Mouse (Mus musculus) ES-Bruce4 (cell line): ENCODE measurements around the gene Ugt2b1. TPM values are rescaled to one million over a fixed set of nuclear protein-coding genes. Genes with fewer than 3 reads are reported as not detected.
"Not testable (repeated sequence)": the region's sequence is repeated elsewhere in the genome, so short reads cannot be mapped to it uniquely, and the experiment has no call there.

Experiments
- H3K27ac ChIP-seq: 2 replicates; pipeline ENCODE4 v1.5.1; 2012; ENCODE audit warnings: low read length, inconsistent platforms; ENCODE audit not compliant: insufficient read depth
- H3K27me3 ChIP-seq: 2 replicates; pipeline ENCODE4 v1.6.1; 2012; ENCODE audit warnings: mild to moderate bottlenecking, low read length, inconsistent platforms; ENCODE audit not compliant: control insufficient read depth, poor library complexity, insufficient read depth, severe bottlenecking
- H3K36me3 ChIP-seq: 2 replicates; pipeline ENCODE4 v1.6.1; 2012; ENCODE audit warnings: inconsistent platforms, mild to moderate bottlenecking, low read length, moderate library complexity; ENCODE audit not compliant: control insufficient read depth, poor library complexity, insufficient read depth, severe bottlenecking
- H3K4me1 ChIP-seq: one replicate; pipeline ENCODE4 v1.8.1; 2011; ENCODE audit warnings: low read length; ENCODE audit not compliant: control insufficient read depth, insufficient read depth
- H3K4me3 ChIP-seq: 2 replicates; pipeline ENCODE4 v1.5.1; 2011; ENCODE audit warnings: low read depth, mild to moderate bottlenecking, low read length
- H3K9ac ChIP-seq: 2 replicates; pipeline ENCODE4 v1.6.1; 2012; ENCODE audit warnings: low read depth, mild to moderate bottlenecking, inconsistent platforms; ENCODE audit not compliant: poor library complexity, severe bottlenecking
- H3K9me3 ChIP-seq: replicated peaks from 2 replicates; pipeline ENCODE4 v1.6.1; 2012; ENCODE audit warnings: mild to moderate bottlenecking, low read length, inconsistent platforms; ENCODE audit not compliant: control insufficient read depth, poor library complexity, insufficient read depth, severe bottlenecking
- CTCF ChIP-seq: IDR thresholded peaks from one replicate; pipeline ENCODE4 v1.8.1; 2011; ENCODE audit warnings: low read depth, low read length
- EP300 ChIP-seq: IDR thresholded peaks from 2 replicates; pipeline ENCODE4 v1.6.1; 2011; ENCODE audit warnings: low read depth, low read length; ENCODE audit not compliant: insufficient read depth
- POLR2A ChIP-seq: IDR thresholded peaks from one replicate; pipeline ENCODE4 v1.8.1; 2011; ENCODE audit warnings: low read length; ENCODE audit not compliant: insufficient read depth
- polyA plus RNA-seq: library from polyadenylated mRNA; stranded (reverse); fragments of >200 nt; gene quantifications from 2 replicates; pipeline ENCODE4 v1.2.4, GENCODE M21; 2011; ENCODE audit warnings: low read depth; ENCODE audit not compliant: missing spikeins, insufficient read depth, insufficient read length

The Ugt2b1 gene
- polyA plus RNA-seq: not detected in 2 replicates

DNA sequence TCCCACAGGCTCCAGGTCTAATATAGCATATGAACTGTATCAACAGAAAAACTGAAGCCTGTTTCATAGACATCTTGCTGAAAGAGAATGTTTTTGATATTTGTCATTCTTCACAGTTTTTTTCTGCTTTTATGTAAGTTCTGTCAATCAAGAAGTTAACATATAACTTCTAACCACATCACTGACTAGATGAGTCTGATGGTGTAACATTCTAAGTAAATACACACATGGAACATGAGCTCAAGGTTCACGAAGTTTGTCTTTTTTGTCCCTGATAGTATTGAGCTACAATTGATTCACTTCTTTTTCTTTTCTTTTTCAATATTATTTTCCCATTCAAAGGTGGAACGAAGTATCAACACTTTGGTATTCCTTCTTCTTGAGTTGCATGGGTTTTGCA, at the start of gene Ugt2b1:
TSS of gene Ugt2b1 (minus strand) at position 105 of the 400 bp plus-strand sequence.
- TF ChIP-seq CTCF (no peak), EP300 (no peak), POLR2A (no peak)
- no peaks in the 10 kb centered on the region for H3K4me1 ChIP-seq
- H3K4me3 ChIP-seq: no peak within 1 kb of the TSS
- H3K36me3 ChIP-seq: no peaks in the 10 kb centered on the region
- H3K27ac ChIP-seq: no peak within 1 kb of the TSS
- no peak within 1 kb of the TSS for H3K9ac ChIP-seq
- H3K27me3 ChIP-seq: no peaks in the 10 kb centered on the region
- H3K9me3 ChIP-seq: no peaks in the 10 kb centered on the region

DNA sequence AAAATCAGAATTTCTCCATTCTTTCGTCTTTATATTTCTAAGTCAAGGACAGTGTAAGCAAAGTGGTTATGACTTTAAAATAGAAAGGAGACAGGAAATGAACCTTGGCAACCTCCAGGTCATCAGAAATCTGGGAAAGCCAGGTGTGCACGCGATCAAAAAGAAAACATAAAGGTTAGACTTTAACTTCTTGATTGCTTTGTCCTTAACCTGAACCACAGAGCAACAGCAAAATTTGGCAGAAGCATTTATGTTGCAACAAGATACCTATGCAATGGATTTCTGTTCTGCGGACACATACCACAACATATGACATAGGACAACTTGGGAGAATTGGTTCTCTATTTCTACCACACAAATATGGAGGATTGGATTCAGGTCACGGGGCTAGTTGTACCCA, 40.9 kb upstream of the Ugt2b1 start:
- H3K4me3 ChIP-seq, H3K27me3 ChIP-seq, H3K27ac ChIP-seq, H3K4me1 ChIP-seq, H3K9ac ChIP-seq, H3K9me3 ChIP-seq, H3K36me3 ChIP-seq: not testable (repeated sequence)

DNA sequence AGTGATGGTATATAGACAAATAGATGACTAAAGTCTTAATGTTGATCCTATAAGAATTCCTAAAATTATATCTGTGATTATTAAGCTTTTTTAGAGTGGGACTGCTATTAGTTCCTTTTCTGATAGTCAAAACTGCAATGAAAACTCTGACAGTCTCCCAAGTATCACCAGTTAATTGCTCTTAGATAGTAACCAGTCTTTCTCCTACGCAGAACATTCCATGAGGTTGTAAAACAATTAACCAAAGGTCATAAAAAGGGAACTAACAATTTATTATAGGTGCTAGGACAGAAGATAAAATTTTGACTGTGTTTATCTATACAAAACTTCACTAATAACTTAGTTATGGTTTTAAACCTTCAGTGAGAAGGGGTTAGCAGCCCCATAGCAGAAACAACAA, 36.5 kb upstream of the Ugt2b1 start:
- H3K9ac ChIP-seq, H3K4me1 ChIP-seq, H3K4me3 ChIP-seq, H3K36me3 ChIP-seq, H3K27ac ChIP-seq, H3K27me3 ChIP-seq, H3K9me3 ChIP-seq: not testable (repeated sequence)

DNA sequence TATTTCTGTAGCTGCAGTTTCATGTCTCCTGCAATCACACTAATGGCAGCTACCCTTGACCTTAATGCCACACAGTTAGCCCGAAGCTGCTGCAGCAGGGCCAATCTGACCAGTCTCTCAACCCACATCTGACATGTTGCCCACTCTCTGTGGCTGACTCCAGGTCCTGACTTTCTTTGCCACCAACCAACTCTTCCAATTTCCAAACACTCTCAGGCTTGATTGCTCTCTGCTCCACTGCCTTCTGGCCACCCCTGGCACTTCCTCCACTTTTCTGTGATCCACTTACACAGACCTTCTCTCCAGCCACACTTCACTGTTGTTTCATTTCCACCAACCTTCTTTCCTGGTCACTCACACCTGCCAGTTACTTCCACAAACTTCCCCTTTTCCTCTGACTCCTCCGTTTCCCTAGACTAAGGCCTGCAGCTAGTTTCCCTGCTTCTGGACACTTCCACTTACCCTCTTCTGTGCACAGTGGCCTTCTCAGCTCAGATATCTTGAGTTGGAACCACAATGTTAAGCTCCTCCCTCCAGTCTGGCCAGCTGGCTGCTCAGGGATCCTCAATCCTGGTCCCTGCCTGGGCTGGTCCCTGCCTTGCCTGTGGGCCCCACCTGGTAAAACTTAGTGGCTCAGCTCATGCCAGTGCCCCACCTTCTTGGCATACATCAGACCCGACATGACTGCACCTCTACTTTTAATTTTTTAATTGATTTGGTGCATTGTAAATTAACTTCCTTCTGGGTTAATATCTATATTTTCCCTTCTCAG, 35.4 kb upstream of the Ugt2b1 start:
- H3K4me1 ChIP-seq: no peaks in the 10 kb centered on the region

DNA sequence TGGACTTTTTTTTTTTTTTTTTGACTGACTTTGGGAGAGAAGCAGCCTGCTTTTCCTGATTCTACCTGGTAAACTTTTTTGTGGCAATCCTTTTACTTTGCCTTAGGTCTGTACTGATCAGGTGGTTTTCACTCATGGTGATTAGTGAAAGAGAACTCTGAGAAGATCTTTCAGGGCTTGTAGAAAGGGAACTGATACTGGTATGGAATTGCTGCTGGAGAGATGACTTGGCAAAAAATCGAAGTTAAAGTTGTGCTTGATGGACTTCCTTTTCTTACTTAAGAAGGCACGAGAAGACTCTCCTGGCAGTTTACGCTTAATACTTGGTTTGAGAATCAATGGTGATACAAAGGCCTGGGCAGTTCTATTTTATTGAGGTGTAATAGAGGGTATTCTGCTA, 34.2 kb upstream of the Ugt2b1 start:
- Histone ChIP-seq H3K4me1 (no peaks in the 10 kb centered on the region), H3K27ac (no peak overlapping the region), H3K27me3 (no peaks in the 10 kb centered on the region), H3K9ac (no peak overlapping the region), H3K4me3 (no peak overlapping the region), H3K36me3 (no peaks in the 10 kb centered on the region), H3K9me3 (no peaks in the 10 kb centered on the region)
- TF ChIP-seq CTCF (no peak), EP300 (no peak), POLR2A (no peak)

More for the DNA sequence above, 35.4 kb upstream of the Ugt2b1 start:
- H3K27ac ChIP-seq: no peak overlapping the region
- H3K4me3 ChIP-seq: no peak overlapping the region
- no peak overlapping the region for H3K9ac ChIP-seq
- no peaks in the 10 kb centered on the region for H3K36me3 ChIP-seq
- TF ChIP-seq CTCF (no peak), EP300 (no peak), POLR2A (no peak)
- H3K9me3 ChIP-seq: no peaks in the 10 kb centered on the region
- no peaks in the 10 kb centered on the region for H3K27me3 ChIP-seq

DNA sequence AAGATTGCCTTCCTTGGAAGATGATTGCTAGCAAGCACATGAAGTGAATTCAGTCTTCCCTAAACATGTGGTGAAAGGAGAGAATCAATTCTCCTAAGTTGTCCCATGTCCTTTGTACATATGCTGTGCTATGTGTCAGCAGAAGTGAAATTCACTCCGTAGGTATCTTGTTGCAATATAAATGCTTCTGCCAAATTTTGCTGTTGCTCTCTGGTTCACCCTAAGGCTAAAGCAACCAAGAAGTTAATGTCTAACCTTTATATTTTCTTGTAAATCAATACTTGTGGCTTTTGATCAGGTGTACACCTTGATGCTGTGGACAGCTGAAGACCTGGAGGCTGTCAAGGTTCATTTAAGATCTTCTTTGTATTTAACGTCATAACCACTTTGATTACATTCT, 15.8 kb upstream of the Ugt2b1 start:
- Histone ChIP-seq H3K27me3 (no peaks in the 10 kb centered on the region), H3K9ac (no peak overlapping the region), H3K36me3 (no peaks in the 10 kb centered on the region), H3K9me3 (no peaks in the 10 kb centered on the region), H3K4me1 (no peaks in the 10 kb centered on the region), H3K27ac (no peak overlapping the region), H3K4me3 (no peak overlapping the region)
- TF ChIP-seq EP300 (no peak), POLR2A (no peak), CTCF (no peak)
